Mouse (Mus musculus) forebrain, postnatal 0 days (tissue): ENCODE measurements at regions not wholly inside any gene's neighbourhood (a gene's known extent, or its start where the extent isn't known, plus 50 kb on each side); places are given as distances from the start of the nearest gene placed in this dataset.

Experiments
- ATAC-seq: fragments of 200-750 bp; cut with Nextera tagmentation; 2 replicates; pipeline ENCODE4 v1.8.0; 2017; ENCODE audit warnings: mild to moderate bottlenecking, moderate library complexity
- DNase-seq: peaks from one replicate; pipeline ENCODE4 v3.0.0-alpha.2; 2015
- H3K27ac ChIP-seq: fragments of 300-500 bp; sonication (generic); 2 replicates; pipeline ENCODE4 v1.5.1; 2014; ENCODE audit warnings: low read depth, mild to moderate bottlenecking, antibody characterized with exemption, low read length, moderate library complexity, mixed read lengths
- H3K27me3 ChIP-seq: fragments of 300-500 bp; sonication (generic); 2 replicates; pipeline ENCODE4 v1.6.1; 2014; ENCODE audit warnings: mild to moderate bottlenecking, low read length, mixed read lengths; ENCODE audit not compliant: insufficient read depth
- H3K36me3 ChIP-seq: fragments of 300-500 bp; sonication (generic); 2 replicates; pipeline ENCODE4 v1.6.1; 2014; ENCODE audit warnings: mild to moderate bottlenecking, moderate library complexity; ENCODE audit not compliant: insufficient read depth
- H3K4me1 ChIP-seq: fragments of 300-500 bp; sonication (generic); 2 replicates; pipeline ENCODE4 v1.6.1; 2014; ENCODE audit warnings: antibody characterized with exemption; ENCODE audit not compliant: insufficient read depth
- H3K4me2 ChIP-seq: fragments of 300-500 bp; sonication (generic); 2 replicates; pipeline ENCODE4 v1.6.1; 2014; ENCODE audit warnings: low read depth, mild to moderate bottlenecking, moderate library complexity
- H3K4me3 ChIP-seq: fragments of 300-500 bp; sonication (generic); 2 replicates; pipeline ENCODE4 v1.5.1; 2014; ENCODE audit warnings: low read depth, low read length, mixed read lengths
- H3K9ac ChIP-seq: fragments of 300-500 bp; sonication (generic); 2 replicates; pipeline ENCODE4 v1.6.1; 2014; ENCODE audit warnings: mild to moderate bottlenecking
- H3K9me3 ChIP-seq: fragments of 300-500 bp; sonication (generic); 2 replicates; pipeline ENCODE4 v1.6.1; 2016; ENCODE audit warnings: low read length
- CTCF ChIP-seq: sonication (generic); IDR thresholded peaks from 2 replicates; pipeline ENCODE4 v1.5.1; 2016; ENCODE audit warnings: antibody characterized with exemption, control low read depth, low read depth
- WGBS: fragments of 180-500 bp; shearing (Covaris S2); extraction: QIAGEN DNeasy Blood & Tissue Kit; methylation state at CpG from one replicate; pipeline ENCODE4 v1.1.7; 2014; 5-methylcytosine and 5-hydroxymethylcytosine counted together

DNA sequence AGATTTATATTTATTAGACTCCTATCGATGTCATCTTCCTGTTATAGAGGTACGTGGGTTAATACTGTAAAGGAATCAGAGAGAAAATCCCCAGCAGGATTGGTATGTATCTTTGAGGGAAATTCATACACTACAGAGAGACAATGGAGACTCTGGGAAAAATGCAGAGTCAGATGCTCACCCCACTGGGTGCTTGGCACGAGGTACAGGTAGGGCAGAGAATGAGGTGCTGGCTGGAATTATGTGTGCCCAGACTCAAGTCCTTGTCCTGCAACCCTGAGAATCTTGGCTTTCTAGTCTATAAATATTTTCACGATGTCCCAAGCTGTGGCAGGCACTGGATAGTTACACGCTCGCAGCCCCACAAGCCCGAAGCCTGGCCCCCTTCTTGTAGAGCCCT lies 57.8 kb upstream of the Cry1 start:
- no peaks in the 10 kb centered on the region for H3K36me3 ChIP-seq
- no peaks in the 10 kb centered on the region for H3K4me1 ChIP-seq
- no peak overlapping the region for H3K4me2 ChIP-seq
- 92% methylated on average over 7 of the region's 7 CpGs for WGBS
- DNase-seq (no peak), ATAC-seq (no peak)
- no peak overlapping the region for H3K4me3 ChIP-seq
- H3K9me3 ChIP-seq, result no peaks in the 10 kb centered on the region
- H3K27ac ChIP-seq, result no peak overlapping the region
- no peak overlapping the region for H3K9ac ChIP-seq
- no peak for TF ChIP-seq CTCF
- H3K27me3 ChIP-seq, result no peaks in the 10 kb centered on the region

DNA sequence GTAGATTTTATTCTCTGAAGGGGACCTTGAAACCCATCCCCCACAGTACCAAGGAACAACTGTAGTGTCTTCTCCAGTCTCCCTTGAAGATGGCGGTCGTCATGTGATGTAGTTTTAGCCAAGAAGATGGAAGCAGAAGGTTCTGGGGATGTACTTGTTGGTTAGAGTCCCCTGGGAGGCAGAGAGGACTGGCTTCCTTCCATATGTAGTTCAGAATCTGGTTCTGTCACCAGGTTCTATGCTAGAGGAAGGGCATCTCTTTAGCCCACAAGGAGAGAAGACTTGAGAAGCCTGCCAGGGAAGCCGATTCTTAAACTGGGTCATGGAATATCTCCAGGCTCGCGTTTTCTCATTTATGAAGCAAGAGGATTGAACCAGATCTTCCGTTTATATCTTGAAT lies 58.7 kb upstream of the Cry1 start:
- no peak for ATAC-seq
- Histone ChIP-seq H3K9me3 (no peaks in the 10 kb centered on the region), H3K27me3 (no peaks in the 10 kb centered on the region), H3K36me3 (no peaks in the 10 kb centered on the region), H3K4me3 (no peak overlapping the region), H3K4me2 (no peak overlapping the region), H3K4me1 (no peaks in the 10 kb centered on the region), H3K27ac (no peak overlapping the region), H3K9ac (no peak overlapping the region)
- DNase-seq, result no peak
- 91% methylated on average over 6 of the region's 6 CpGs for WGBS
- TF ChIP-seq CTCF, result no peak

DNA sequence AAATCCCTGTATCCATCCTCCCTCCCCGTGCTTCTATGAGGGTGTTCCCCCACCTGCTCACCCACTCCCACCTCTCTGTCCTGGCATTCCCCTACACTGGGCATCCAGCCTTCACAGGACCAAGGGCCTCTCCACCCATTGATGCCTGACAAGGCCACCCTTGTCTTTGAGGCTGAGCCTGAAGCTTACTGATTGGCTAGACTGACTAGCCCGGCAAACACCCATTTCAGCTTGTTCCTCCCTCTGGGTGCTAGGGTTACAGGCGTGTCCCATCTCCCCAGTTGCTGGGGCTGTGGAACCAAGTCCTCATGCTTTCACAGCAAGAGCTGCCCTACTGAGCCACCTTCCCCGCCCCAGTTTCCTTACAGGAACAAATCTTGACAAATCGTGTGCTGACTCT lies 80.9 kb upstream of the Cry1 start:
- Histone ChIP-seq H3K4me2 (no peak overlapping the region), H3K36me3 (no peaks in the 10 kb centered on the region)
- no peak for TF ChIP-seq CTCF

DNA sequence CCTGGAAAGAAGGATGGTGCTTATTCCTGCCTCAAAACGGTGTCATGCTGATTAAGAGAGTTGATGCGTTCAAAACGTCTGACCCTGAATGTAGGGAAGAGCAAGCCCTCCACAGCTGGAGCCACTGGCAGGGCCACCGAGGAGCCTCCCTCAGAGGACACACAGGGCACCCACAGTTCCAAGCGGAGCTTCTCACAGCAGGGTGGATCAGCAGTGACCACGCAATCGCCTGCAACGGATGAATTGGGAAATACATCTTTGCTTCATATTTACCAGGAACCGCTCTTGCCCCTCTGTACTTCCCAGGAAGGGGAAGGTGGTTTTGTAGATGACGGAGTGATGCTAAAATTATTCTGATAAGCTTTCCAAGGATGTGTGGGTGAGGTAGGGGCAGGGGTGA lies 81.3 kb upstream of the Cry1 start:
- H3K27ac ChIP-seq, result no peak overlapping the region
- H3K9ac ChIP-seq, result no peak overlapping the region
- no peak for TF ChIP-seq CTCF
- H3K27me3 ChIP-seq, result no peaks in the 10 kb centered on the region
- no peaks in the 10 kb centered on the region for H3K36me3 ChIP-seq
- 41% methylated on average over 10 of the region's 10 CpGs for WGBS
- H3K4me3 ChIP-seq, result no peak overlapping the region
- DNase-seq (no peak), ATAC-seq (no peak)
- H3K4me2 ChIP-seq, result no peak overlapping the region
- no peaks in the 10 kb centered on the region for H3K9me3 ChIP-seq
- H3K4me1 ChIP-seq, result no peaks in the 10 kb centered on the region

More for the DNA sequence above, 80.9 kb upstream of the Cry1 start:
- Histone ChIP-seq H3K4me3 (no peak overlapping the region), H3K4me1 (no peaks in the 10 kb centered on the region), H3K27me3 (no peaks in the 10 kb centered on the region), H3K27ac (no peak overlapping the region), H3K9me3 (no peaks in the 10 kb centered on the region), H3K9ac (no peak overlapping the region)
- DNase-seq (no peak), ATAC-seq (peak; percentile 20; the same call in 1 of the 2 replicates)
- 47% methylated on average over 5 of the region's 5 CpGs for WGBS

DNA sequence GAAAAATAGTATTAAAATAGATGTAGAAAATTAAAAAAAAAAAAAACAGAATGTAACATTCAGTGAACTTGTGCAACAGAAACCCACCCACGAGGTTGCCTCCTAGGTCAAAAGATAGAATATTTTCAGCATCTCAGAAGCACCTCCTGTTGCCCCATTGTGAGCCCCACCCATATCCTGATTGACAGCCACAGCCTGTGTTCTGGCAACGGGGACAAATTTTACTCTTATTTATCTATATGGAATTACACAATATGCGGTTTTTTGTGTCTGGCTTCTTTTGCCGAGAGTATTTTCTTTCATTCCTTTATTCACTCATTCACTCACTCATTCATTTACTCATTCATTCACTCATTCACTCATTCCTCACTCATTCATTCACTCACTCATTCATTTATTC lies 81.9 kb upstream of the Cry1 start:
- Histone ChIP-seq H3K27ac (no peak overlapping the region), H3K4me1 (no peaks in the 10 kb centered on the region), H3K9ac (no peak overlapping the region), H3K27me3 (no peaks in the 10 kb centered on the region), H3K4me2 (no peak overlapping the region), H3K9me3 (no peaks in the 10 kb centered on the region), H3K4me3 (no peak overlapping the region), H3K36me3 (no peaks in the 10 kb centered on the region)
- no peak for TF ChIP-seq CTCF
- 83% methylated on average over 4 of the region's 4 CpGs for WGBS
- DNase-seq (no peak), ATAC-seq (no peak)

DNA sequence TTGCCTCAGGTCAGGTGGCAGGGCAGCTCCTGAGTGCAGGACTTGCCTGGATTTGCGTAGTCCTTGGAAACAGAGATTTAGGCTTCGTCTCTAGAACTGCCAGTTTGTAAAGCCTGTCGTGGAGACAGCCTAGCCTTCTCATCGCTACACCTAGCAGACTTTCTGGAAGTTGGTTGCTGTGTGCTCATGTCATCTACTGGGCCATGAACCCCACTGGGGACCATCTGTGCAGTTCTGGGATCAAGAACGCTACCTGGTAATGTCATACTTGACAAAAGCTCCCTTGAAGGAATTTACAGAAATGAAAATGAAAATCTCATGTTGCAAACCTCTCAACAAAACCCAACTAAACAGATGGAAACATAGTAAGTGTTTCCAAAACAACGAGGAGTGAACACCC lies 85.3 kb upstream of the Cry1 start:
- no peak for TF ChIP-seq CTCF
- H3K27ac ChIP-seq, result no peak overlapping the region
- no peaks in the 10 kb centered on the region for H3K27me3 ChIP-seq
- no peak overlapping the region for H3K4me2 ChIP-seq
- ATAC-seq (0 out of 2 replicates have a peak, but pooled peaks have one; percentile 3), DNase-seq (no peak)
- H3K9me3 ChIP-seq, result no peaks in the 10 kb centered on the region
- no peak overlapping the region for H3K4me3 ChIP-seq
- H3K9ac ChIP-seq, result no peak overlapping the region
- H3K36me3 ChIP-seq, result no peaks in the 10 kb centered on the region
- no peaks in the 10 kb centered on the region for H3K4me1 ChIP-seq
- WGBS, result 75% methylated on average over 6 of the region's 6 CpGs

DNA sequence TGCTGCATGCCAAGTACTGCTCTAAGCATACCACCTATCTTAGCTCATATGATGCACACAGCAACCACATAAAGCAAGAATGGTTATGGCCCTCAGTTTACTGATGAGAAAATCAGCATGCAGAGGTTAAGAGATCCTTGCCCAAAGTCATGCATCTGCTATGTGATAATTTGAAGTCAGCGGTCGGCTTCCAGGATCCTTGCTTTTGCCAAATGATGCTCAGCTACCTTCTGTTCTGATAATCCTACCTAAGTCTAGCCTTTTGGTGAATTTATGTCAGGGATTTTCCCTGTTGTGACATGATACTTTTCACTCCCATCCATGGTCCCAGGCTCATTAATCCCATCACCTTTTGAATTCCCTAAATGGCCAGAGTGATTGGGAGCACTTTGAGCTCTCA lies 91.9 kb upstream of the Cry1 start:
- H3K9ac ChIP-seq, result no peak overlapping the region
- no peak for ATAC-seq
- H3K4me2 ChIP-seq, result no peak overlapping the region
- no peaks in the 10 kb centered on the region for H3K4me1 ChIP-seq
- no peaks in the 10 kb centered on the region for H3K27me3 ChIP-seq
- no peak overlapping the region for H3K4me3 ChIP-seq
- H3K27ac ChIP-seq, result no peak overlapping the region
- TF ChIP-seq CTCF, result no peak
- no peaks in the 10 kb centered on the region for H3K36me3 ChIP-seq
- 84% methylated on average over 2 of the region's 2 CpGs for WGBS
- no peak for DNase-seq
- no peaks in the 10 kb centered on the region for H3K9me3 ChIP-seq
